Mouse (Mus musculus): ENCODE data around the gene Ect2. TPM values are rescaled to one million over a fixed set of nuclear protein-coding genes. Genes with fewer than 3 reads are reported as not detected.

Gene Ect2
- total RNA-seq, 1 experiment from 2014 or later, result 7.0 TPM

DNA sequence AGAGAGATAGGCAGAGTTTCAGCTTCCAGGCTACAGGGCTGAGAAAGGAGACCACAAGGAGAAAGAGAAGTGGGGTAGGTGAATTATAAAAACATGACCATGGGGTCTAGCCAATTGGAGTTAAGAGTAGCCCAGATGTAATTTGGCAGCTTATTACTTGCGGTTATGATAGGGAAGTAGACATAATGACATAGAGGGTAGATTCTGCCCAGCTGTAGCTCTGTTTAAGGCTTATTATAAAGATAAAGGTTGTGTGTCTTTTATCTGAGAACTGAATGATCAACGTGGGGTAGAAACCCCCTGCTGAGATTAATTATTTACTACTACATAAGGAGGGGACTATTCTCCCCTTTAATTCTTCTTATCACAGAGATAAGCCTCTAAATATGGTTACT lies 8.7 kb upstream of the Ect2 start:
- no peak for ATAC-seq (replicated peaks; ENCODE audit: insufficient number of reproducible peaks, low FRiP score, low TSS enrichment, poor library complexity, severe bottlenecking)

DNA sequence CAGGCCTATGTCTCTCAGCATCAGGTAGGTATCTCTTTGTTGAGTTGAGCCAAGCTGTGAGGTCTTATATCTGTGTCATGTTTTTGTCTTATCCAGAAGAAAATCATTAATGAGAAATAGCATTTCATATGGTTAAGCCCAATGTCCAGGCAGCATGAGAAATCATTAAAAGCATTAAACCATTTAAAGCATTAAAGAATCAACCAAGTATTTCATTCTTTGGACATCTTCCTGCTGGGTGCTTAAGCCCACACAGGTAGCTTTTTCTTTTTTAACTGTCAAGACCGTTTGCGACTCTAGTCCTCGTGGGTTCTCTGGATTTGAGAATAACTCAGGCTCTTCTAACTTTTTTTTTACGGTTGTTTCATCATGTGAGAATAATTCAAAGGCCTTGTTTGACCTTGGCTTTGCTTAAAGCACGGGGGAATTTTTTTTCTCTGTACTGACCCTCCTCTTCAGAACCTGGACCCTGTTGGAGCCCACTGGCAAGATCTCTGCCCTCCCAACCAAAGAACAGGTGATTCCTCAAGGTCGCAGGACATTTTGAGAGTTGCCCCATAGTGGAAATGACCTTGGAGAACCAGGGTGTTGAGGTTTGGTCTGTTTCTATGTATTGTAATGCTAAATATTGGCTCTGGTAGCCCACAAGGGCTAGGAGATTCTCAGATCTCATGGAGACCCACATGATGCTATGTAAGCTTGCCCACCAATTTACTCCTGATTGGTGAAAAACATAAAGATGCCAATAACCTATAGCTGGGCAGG lies 8.1 kb upstream of the Ect2 start:
- no peak for ATAC-seq (replicated peaks; ENCODE audit: insufficient number of reproducible peaks, low FRiP score, low TSS enrichment, poor library complexity, severe bottlenecking)

DNA sequence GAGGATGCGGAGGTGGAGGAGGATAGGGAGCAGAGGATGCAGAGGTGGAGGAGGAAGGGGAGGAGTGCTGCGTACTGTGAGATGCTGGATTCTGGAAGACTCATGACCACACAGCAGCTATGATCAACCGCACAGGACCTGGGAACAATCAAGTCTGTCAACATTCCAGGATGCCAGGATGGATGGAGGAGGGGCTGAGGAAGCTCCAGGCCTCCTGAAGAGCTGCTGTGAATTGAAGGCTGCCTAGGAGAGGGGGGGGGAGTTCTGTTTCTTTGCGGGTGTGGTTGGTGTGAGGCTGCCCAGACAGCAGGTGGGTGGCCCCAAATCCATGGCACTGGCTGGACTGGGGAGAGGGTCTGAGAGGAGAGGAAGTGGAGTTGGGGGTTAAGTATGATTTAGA lies 5.2 kb upstream of the Ect2 start:
- no peak for ATAC-seq (replicated peaks; ENCODE audit: insufficient number of reproducible peaks, low FRiP score, low TSS enrichment, poor library complexity, severe bottlenecking)

DNA sequence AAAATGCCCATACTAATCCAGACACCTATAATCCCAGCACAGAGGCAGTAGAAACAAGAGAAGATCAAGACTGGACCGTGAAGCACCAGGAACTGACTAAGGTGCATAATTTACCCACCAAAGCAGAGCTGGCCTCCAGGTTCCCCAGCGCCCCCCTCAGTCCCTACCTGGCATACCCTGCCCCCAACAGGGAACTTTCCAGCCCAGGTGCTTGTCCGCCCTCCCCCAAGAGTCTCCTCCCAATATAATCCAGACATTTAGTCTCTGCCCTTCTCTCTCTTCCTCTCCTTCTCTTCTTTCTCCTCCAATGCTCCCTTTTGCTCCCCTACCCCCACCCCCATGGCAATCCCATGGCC lies 2.9 kb upstream of the Ect2 start:
- no peak for ATAC-seq (replicated peaks; ENCODE audit: insufficient number of reproducible peaks, low FRiP score, low TSS enrichment, poor library complexity, severe bottlenecking)

DNA sequence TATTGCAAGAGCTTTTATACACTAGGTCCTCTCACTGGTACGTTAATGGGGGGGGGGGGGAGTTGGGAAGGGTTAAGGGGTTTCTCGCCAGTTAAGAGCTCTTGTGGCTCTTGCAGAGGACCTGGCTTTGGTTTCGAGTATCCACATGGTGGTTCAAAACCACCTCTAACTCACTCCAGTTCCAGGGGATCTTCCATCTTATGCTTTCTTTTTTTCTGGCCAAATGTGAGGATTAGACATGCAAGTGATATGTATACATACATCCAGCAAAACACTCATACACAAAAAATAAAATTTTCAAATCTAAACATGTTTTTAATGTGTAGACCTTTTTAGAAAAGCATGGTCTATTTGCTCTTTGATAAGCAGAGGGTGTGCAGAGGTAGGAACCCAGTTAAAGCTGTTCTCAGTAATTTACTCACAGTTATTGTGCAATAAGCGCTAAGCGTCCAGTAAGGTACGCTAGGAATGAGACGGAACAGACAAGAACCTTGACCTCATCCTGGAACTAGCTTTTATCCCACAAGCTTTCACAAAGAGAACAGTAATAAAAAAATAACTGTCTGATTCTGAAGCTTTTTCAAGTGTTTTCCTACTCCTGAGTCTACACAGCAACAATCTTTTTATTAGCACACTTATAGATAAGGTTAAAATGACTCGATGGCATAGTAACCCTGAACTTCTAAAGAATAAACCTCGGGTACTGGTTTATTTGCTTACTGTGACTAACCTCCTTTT lies 2.3 kb upstream of the Ect2 start:
- no peak for ATAC-seq (replicated peaks; ENCODE audit: insufficient number of reproducible peaks, low FRiP score, low TSS enrichment, poor library complexity, severe bottlenecking)

DNA sequence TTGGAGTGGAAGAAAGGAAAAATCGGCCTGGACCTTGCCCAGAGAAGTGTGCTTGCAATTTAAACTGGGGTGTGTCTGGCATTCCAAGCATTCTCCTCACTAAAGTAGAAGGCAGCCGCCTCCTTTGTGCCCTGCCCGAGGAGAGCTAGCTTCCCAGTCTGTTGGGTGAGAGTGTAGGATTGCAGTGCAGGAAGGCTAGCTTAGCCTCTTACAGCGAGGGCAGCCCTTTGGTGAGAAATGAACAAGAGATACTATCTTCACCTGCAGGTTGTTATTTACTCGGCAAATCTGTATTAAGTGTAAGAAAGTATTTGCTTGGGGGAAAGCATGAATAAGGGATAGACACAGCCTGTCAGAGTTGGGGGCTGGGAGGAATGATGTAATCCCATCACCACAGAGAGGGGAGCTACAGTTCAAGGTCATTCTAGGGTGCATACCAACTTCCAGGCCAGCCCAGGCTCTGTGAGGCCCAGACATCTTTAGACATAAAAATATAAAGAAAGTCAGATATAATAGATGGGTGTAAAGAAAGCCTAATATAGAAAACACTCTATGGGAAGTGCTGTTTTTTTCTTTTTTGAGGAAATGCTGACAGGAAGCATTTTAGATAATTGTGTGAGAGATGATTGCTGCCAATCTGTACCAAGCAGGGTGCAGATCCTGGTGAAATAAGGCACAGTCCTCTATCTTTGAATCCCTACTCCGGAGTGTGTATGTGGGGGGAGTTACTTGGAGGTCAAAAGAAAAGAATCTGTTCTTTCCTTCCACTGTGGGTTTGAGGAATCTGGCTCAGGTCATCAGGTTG lies 1.6 kb upstream of the Ect2 start:
- no peak for ATAC-seq (replicated peaks; ENCODE audit: insufficient number of reproducible peaks, low FRiP score, low TSS enrichment, poor library complexity, severe bottlenecking)

DNA sequence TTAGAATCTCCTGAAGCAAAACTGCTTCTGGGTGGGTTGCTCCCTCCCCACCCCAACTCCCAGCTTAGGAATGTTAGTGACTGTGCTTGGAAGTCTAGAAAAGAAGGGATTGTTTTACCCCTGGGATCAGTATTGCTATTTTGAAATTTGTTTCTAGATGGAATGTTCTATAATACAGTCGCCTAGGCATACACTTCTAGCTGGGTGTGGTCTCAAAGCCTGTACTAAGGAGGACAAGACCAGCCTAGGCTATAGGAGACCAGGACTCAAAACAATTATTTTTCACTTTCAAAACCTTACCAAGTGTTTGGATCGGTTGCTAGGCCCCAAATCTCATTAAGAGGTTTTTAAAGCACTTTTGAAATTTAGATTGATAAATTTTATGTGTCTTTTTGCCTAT lies 602 bp upstream of the Ect2 start:
- ATAC-seq (replicated peaks; ENCODE audit: insufficient number of reproducible peaks, low FRiP score, low TSS enrichment, poor library complexity, severe bottlenecking), result no peak

DNA sequence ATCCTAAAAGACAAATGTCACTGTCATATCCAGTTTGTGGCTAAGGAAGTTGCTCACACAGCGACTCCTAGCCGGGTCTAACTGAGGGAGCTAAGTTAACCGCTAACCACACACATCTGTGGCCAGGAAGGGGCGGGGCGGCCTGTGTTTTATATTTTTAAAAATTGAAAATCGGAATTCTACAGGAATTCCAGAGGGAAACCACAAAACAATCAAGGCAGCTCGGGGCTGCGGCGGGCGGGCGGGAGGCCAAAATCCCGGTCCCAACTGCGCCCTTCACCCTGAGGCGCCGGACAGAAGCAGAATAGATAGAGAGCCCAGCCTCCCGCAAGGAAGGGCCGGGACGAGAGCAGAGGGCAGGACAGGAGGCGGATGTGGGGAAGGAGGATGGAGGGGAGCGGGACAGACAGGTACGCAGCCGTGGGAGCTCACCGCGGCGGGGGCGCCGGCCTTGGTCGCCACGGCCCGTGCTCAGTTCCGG lies 447 bp downstream of the Ect2 start:
- ATAC-seq (replicated peaks; ENCODE audit: insufficient number of reproducible peaks, low FRiP score, low TSS enrichment, poor library complexity, severe bottlenecking), result no peak

DNA sequence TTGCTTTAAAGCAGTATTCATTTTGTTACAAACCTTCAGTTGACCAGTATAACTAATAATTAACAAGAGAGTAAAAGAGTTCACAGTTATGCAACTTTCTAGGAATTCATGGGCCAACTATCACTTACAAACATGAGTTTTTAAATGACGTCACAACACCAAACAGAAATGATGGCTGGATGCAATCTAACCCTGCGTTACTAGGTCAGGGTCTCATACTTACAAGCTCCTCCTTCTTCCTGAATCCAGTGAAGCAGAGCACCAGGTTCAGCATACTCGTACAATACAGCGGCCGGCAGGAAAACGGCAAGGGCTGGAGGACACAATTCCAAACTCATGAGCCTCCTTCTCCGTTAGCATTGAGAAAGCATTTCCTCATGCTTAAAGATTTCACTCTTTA lies 7.9 kb downstream of the Ect2 start:
- ATAC-seq (replicated peaks; ENCODE audit: insufficient number of reproducible peaks, low FRiP score, low TSS enrichment, poor library complexity, severe bottlenecking), result no peak

DNA sequence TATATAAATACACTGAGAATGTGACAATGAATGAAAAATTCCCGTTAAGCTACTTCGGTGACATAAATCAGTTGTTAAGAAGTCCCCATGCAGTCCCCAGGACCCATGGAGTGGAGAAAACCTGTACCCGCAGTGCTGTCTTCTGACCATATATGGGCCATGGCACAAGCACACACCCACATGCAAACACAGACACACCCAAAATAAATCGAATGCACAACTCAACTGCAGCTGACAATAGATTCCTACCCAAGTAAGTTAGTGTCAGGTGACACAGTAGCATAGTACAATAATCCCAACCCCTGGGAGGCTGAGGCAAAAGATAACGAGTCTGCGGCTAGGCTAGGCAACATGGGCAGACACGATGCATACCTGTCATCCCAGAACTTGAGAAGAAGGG lies 10.1 kb downstream of the Ect2 start:
- ATAC-seq (replicated peaks; ENCODE audit: insufficient number of reproducible peaks, low FRiP score, low TSS enrichment, poor library complexity, severe bottlenecking), result no peak

DNA sequence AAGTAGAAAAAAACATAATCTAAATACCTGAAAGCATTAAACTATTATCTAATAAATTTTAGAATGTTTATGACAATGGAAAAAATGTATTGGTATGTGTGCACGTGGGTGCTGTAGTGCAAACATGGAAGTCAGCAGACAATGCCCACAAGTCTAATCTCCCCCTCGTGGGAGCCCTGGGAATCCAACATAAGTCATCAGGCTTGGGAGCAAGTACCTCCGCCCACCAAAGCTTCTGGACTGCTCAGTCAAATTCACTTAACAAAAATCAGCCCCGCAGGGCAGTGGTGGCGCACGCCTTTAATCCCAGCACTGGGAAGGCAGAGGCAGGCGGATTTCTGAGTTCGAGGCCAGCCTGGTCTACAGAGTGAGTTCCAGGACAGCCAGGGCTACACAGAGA lies 13.6 kb downstream of the Ect2 start:
- ATAC-seq (replicated peaks; ENCODE audit: insufficient number of reproducible peaks, low FRiP score, low TSS enrichment, poor library complexity, severe bottlenecking), result no peak

DNA sequence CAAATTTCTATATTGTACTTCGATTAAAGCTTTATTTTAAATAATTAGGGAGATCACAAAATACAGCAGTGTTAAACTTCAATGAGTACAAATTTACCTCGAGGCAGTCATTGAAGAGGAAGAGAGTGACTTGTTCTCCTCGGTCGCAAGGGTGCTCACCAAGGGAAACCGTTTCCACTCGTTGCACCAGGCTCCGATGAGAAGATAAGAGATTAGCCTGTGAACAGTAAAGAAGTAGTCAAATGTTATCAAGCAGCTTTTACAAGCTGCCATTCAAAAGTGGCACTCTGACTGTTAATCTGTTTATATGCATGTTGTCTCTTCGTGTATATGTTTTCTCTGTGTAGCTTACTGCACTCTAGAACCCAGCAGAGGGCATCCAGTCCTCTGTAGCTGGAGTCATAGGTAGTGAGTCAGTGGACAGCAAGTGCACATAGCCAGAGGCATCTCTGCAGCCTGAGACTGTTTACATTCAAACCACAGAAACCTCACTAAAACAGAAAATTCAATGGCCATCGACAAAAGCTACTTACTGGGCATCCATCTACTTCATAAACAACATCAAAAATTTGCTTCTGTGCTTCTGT lies 31.7 kb downstream of the Ect2 start:
- no peak for ATAC-seq (replicated peaks; ENCODE audit: insufficient number of reproducible peaks, low FRiP score, low TSS enrichment, poor library complexity, severe bottlenecking)

DNA sequence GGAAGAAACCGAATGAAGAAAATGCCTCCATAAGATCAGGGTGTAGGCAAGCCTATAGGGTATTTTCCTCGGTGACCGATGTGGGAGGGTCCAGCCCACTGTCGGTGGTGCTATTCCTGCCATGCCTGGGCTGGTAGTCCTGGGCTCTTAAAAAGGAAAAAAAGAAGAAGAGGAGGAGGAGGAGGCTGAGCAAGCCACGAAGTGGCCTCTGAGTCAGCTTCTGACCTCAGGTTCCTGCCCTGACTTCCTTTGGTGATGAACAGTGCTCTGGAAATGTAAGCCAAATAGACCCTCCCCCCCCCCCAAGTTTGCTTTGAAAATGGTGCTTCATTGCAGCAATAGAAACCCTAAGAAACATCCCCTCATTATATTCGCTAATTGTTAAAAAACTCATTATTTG lies 32.7 kb downstream of the Ect2 start:
- no peak for ATAC-seq (replicated peaks; ENCODE audit: insufficient number of reproducible peaks, low FRiP score, low TSS enrichment, poor library complexity, severe bottlenecking)

DNA sequence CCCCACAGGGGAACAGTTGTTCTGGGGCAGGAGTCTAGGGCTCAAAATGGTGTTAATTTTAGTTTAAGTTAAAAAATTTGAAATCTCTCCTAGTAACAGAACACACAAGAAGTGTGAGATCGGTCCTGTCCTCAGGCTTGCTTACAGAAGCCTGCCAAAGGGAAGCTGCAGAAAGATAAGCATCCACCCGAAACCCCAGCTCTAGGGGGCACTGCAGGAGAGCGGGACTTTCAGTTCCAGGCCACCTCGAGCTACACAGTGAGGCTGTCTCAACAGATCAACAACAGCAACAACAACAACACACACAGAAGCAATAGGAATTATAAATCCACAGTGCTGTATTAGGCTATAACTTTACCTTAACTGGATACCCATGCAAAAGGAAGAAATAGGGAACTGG lies 35.5 kb downstream of the Ect2 start:
- no peak for ATAC-seq (replicated peaks; ENCODE audit: insufficient number of reproducible peaks, low FRiP score, low TSS enrichment, poor library complexity, severe bottlenecking)

DNA sequence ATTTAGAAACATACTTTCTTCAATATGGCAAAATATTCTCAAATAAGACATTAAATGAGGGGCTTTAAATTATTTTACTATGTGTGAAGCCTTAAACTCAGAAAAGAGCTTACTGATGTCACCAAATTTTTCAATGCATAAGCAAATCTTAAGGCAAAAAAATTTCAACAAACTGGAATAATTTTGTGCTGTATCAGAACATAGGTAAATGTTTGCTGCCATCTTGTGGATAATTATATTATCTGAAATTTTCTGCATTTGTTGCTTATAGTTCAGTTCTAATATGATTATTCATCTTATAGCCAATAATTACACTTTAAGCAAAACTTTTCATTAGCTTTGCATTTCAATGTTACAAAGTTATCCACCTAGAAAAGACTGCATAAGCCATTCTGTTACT lies 42.8 kb downstream of the Ect2 start:
- ATAC-seq (replicated peaks; ENCODE audit: insufficient number of reproducible peaks, low FRiP score, low TSS enrichment, poor library complexity, severe bottlenecking), result no peak

DNA sequence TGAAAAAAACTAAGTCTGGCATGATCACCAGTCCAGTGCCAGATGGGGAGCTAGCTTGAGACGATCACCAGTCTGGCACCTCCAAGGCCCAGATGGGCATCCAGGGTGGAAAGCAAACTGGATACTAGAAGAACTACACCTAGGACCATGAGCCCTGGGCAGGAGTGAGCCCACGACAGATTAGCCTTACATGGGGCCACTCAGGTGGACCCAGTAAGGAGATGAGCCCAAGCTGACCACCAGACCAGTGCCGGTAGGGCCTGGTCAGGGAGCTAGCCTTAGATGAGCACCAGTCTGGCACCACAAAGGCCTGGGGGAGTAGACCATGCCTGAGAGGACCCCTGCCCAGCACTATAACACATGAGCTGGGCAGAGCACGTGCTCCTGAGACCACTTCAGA lies 44.6 kb downstream of the Ect2 start:
- ATAC-seq (replicated peaks; ENCODE audit: insufficient number of reproducible peaks, low FRiP score, low TSS enrichment, poor library complexity, severe bottlenecking), result no peak

DNA sequence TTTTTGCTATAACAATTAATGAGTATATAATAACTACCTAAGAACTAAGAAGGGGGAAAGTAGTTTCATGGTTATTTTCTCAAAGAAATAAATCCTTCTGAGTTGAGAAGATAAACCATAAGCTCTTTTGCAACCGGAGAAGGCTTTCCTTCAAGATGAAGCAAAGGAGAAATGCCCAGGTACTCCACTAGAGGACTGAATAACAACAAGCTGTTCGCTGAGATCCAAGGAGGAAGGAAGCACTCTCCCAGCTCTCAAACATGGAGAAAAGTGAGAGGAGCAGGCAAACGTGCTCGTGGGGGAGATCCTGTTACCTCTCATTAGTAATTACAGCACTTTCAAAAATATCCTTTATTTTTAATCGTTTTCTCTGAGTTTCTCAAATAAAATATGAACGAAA lies 46.5 kb downstream of the Ect2 start:
- no peak for ATAC-seq (replicated peaks; ENCODE audit: insufficient number of reproducible peaks, low FRiP score, low TSS enrichment, poor library complexity, severe bottlenecking)

DNA sequence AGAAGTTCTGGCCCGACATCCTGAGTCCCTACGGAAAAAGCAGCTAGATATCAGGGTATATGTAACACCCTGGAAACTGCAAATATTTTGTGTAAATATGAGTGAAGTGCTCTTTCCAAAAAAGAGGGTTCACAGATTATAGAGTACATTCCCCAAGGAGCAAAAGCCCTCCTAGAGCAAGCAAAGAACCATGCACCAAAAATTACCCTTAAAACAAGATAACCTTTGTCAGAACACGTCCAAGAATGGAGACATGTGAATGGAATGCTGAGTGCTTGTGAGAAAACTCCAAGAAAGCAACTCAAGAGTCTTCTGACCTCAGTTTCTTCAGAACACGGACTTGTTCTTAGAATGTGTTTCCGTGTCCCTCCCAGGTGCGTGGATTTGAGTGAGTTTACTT lies 50.7 kb downstream of the Ect2 start:
- ATAC-seq (replicated peaks; ENCODE audit: insufficient number of reproducible peaks, low FRiP score, low TSS enrichment, poor library complexity, severe bottlenecking), result no peak

DNA sequence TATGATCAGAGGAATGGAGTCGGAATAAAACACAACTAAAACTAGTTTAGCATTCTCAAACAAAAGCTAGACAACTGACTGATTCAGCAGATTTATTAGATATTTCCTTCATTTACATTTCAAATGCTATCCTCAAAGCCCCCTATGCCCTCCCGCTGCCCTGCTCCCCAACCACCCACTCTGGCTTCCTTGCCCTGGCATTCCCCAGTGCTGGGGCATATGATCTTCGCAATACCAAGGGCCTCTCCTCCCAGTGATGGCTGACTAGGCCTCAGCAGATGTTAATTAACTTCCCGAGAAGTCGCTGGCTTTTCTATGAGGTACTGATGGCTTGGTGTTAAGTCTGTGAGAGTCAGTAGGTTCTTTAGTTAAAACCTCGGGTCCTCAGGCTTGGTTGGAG lies 55.0 kb downstream of the Ect2 start:
- no peak for ATAC-seq (replicated peaks; ENCODE audit: insufficient number of reproducible peaks, low FRiP score, low TSS enrichment, poor library complexity, severe bottlenecking)
